In genomic region chr8:77507510-77508035, GRCm38 (mm10) we compare ENCODE assay signal across 31 mouse cellular contexts. TPM values are rescaled to one million over a fixed set of nuclear protein-coding genes. Genes with fewer than 3 reads are reported as not detected.
A peak's percentile ranks its signal among the peaks of the same experiment; 100 is the strongest.
DNase-seq lines count a peak whose midpoint lies in the region; ATAC-seq and TF ChIP-seq lines count a peak whose summit lies in the region.
"Had no signal": no experiment of that assay in that cellular context is flagged by ENCODE, and none has a peak within 500 bp of the region (broad histone marks: within the 10 kb centered on the region; RNA-seq: fewer than 3 reads in every experiment).

No protein-coding gene starts in this region.

- no peaks in the 10 kb centered on the region for H3K36me3 ChIP-seq in heart, embryonic 11.5 days (ENCODE audit: control insufficient read depth, insufficient read depth, low read length)
- H3K36me3 ChIP-seq in kidney, embryonic 15.5 days: no peaks in the 10 kb centered on the region
- H3K36me3 ChIP-seq in liver, postnatal 0 days (replicated peaks; ENCODE audit: insufficient read depth, low read length): no peaks in the 10 kb centered on the region
- H3K36me3 ChIP-seq in liver, embryonic 12.5 days: no peaks in the 10 kb centered on the region
- H3K36me3 ChIP-seq: embryonic facial prominence, embryonic 12.5 days; embryonic facial prominence, embryonic 15.5 days; forebrain, embryonic 12.5 days; forebrain, embryonic 15.5 days; heart, embryonic 12.5 days; heart, embryonic 15.5 days; hindbrain, embryonic 10.5 days had no signal

- TF ChIP-seq EP300 in liver, postnatal 0 days (IDR thresholded peaks at IDR 0.05; ENCODE audit: low read depth): no peak

- peak in 1 of 2 experiments; percentile 39 for DNase-seq in cerebellum, adult 2 months
- no peak for DNase-seq in cerebellum, adult 18-20 months
- DNase-seq in heart, adult 11 months: peak; percentile 85
- no peak for DNase-seq in kidney, adult 8-10 months
- no peak for DNase-seq in liver, postnatal 0 days
- DNase-seq: adrenal gland, postnatal 10 days; adrenal gland, postnatal 36 days; B cell, adult 2 months; cerebellum, adult 11 months; cerebellum, adult 9-11 months; cerebellum, postnatal 25 days; gastrocnemius, postnatal 10 days; gastrocnemius, postnatal 36 days; heart, postnatal 10 days; heart, postnatal 36 days had no signal

- peaks cover 7% of the 10 kb centered on the region for H3K4me1 ChIP-seq in cerebellum, adult 2 months (ENCODE audit: control insufficient read depth, insufficient read depth, low read length)
- H3K4me1 ChIP-seq in heart, embryonic 11.5 days (ENCODE audit: control insufficient read depth, insufficient read depth, low read length): 0 out of 2 replicates have a peak, but pooled peaks cover 5% of the 10 kb centered on the region
- H3K4me1 ChIP-seq in kidney, embryonic 15.5 days: peaks cover 49% of the 10 kb centered on the region
- no peaks in the 10 kb centered on the region for H3K4me1 ChIP-seq in liver, postnatal 0 days (ENCODE audit: insufficient read depth)
- H3K4me1 ChIP-seq in liver, embryonic 12.5 days: peaks cover 29% of the 10 kb centered on the region
- H3K4me1 ChIP-seq: forebrain, embryonic 15.5 days had no signal

- H3K4me3 ChIP-seq in cerebellum, adult 2 months (replicated peaks; ENCODE audit: insufficient read depth, low read depth, low read length): no peak overlapping the region
- no peak overlapping the region for H3K4me3 ChIP-seq in heart, embryonic 11.5 days (ENCODE audit: low read depth, low read length)
- no peak overlapping the region for H3K4me3 ChIP-seq in kidney, embryonic 15.5 days (replicated peaks)
- no peak overlapping the region for H3K4me3 ChIP-seq in liver, postnatal 0 days (ENCODE audit: low read depth, low read length)
- H3K4me3 ChIP-seq in liver, embryonic 12.5 days: no peak overlapping the region
- H3K4me3 ChIP-seq: embryonic facial prominence, embryonic 12.5 days; embryonic facial prominence, embryonic 15.5 days; erythroblast, embryonic 14.5 days; forebrain, embryonic 12.5 days; forebrain, embryonic 15.5 days; heart, embryonic 12.5 days; heart, embryonic 15.5 days; hindbrain, embryonic 10.5 days had no signal

- H3K4me2 ChIP-seq in heart, embryonic 11.5 days: no peak overlapping the region
- peak overlapping the region; percentile 41 for H3K4me2 ChIP-seq in kidney, embryonic 15.5 days
- H3K4me2 ChIP-seq in liver, postnatal 0 days (ENCODE audit: low read depth, low read length): no peak overlapping the region
- no peak overlapping the region for H3K4me2 ChIP-seq in liver, embryonic 12.5 days
- H3K4me2 ChIP-seq: embryonic facial prominence, embryonic 12.5 days; embryonic facial prominence, embryonic 15.5 days; forebrain, embryonic 12.5 days; forebrain, embryonic 15.5 days; heart, embryonic 12.5 days; heart, embryonic 15.5 days; hindbrain, embryonic 14.5 days had no signal

- TF ChIP-seq POLR2A in cerebellum, adult 2 months (IDR thresholded peaks at IDR 0.05; ENCODE audit: borderline replicate concordance, insufficient read depth, low read length): no peak

- TF ChIP-seq CTCF in cerebellum, adult 2 months (IDR thresholded peaks at IDR 0.05; ENCODE audit: borderline replicate concordance, insufficient read depth, low read depth, low read length): no peak
- TF ChIP-seq CTCF in liver, postnatal 0 days (IDR thresholded peaks at IDR 0.05; ENCODE audit: low read depth): no peak

- 66% methylated on average over 10 of the region's 10 CpGs for WGBS in cerebellum, adult 2 months
- WGBS in heart, embryonic 11.5 days (ENCODE audit: insufficient replicate concordance): 69% methylated on average over 10 of the region's 10 CpGs
- 27% methylated on average over 10 of the region's 10 CpGs for WGBS in kidney, embryonic 15.5 days
- 65% methylated on average over 10 of the region's 10 CpGs for WGBS in liver, postnatal 0 days (ENCODE audit: insufficient replicate concordance)
- 67% methylated on average over 10 of the region's 10 CpGs for WGBS in liver, embryonic 12.5 days (ENCODE audit: insufficient replicate concordance)

- H3K27ac ChIP-seq in cerebellum, adult 2 months (ENCODE audit: insufficient read depth, low read length): 0 out of 2 replicates have a peak overlapping the region, but pooled peaks have one; percentile 6
- no peak overlapping the region for H3K27ac ChIP-seq in heart, embryonic 11.5 days (ENCODE audit: low read depth, low read length)
- H3K27ac ChIP-seq in kidney, embryonic 15.5 days: peak overlapping the region; percentile 28
- no peak overlapping the region for H3K27ac ChIP-seq in liver, postnatal 0 days (ENCODE audit: low read depth)
- no peak overlapping the region for H3K27ac ChIP-seq in liver, embryonic 12.5 days
- H3K27ac ChIP-seq: embryonic facial prominence, embryonic 12.5 days; embryonic facial prominence, embryonic 15.5 days; forebrain, embryonic 12.5 days; forebrain, embryonic 15.5 days; heart, embryonic 15.5 days; hindbrain, embryonic 10.5 days; hindbrain, embryonic 14.5 days had no signal

- ATAC-seq in heart, embryonic 11.5 days (replicated peaks; ENCODE audit: insufficient number of reproducible peaks, low FRiP score, low TSS enrichment): no peak
- ATAC-seq in kidney, embryonic 15.5 days (replicated peaks; ENCODE audit: low FRiP score): peak; percentile 41
- peak; percentile 50; the same call in 1 of the 2 replicates for ATAC-seq in liver, postnatal 0 days
- no peak for ATAC-seq in liver, embryonic 12.5 days
- ATAC-seq: forebrain, embryonic 15.5 days; intestine, postnatal 0 days had no signal

- no peaks in the 10 kb centered on the region for H3K27me3 ChIP-seq in cerebellum, adult 2 months (ENCODE audit: control insufficient read depth, insufficient read depth, low read length)
- no peaks in the 10 kb centered on the region for H3K27me3 ChIP-seq in heart, embryonic 11.5 days (ENCODE audit: control insufficient read depth, insufficient read depth, low read length)
- H3K27me3 ChIP-seq in kidney, embryonic 15.5 days: no peaks in the 10 kb centered on the region
- H3K27me3 ChIP-seq in liver, postnatal 0 days (ENCODE audit: insufficient read depth, low read length): no peaks in the 10 kb centered on the region
- H3K27me3 ChIP-seq in liver, embryonic 12.5 days (replicated peaks): no peaks in the 10 kb centered on the region
- H3K27me3 ChIP-seq: CH12.LX; embryonic facial prominence, embryonic 12.5 days; embryonic facial prominence, embryonic 15.5 days; forebrain, embryonic 15.5 days; heart, embryonic 12.5 days; heart, embryonic 15.5 days; Patski had no signal

- H3K9me3 ChIP-seq in heart, embryonic 11.5 days (replicated peaks; ENCODE audit: control insufficient read depth, low read length): no peaks in the 10 kb centered on the region
- no peaks in the 10 kb centered on the region for H3K9me3 ChIP-seq in kidney, embryonic 15.5 days (replicated peaks)
- H3K9me3 ChIP-seq in liver, postnatal 0 days (ENCODE audit: low read length): no peaks in the 10 kb centered on the region
- H3K9me3 ChIP-seq in liver, embryonic 12.5 days (replicated peaks): no peaks in the 10 kb centered on the region
- H3K9me3 ChIP-seq: embryonic facial prominence, embryonic 12.5 days; embryonic facial prominence, embryonic 15.5 days; forebrain, embryonic 12.5 days; forebrain, embryonic 15.5 days; G1E; heart, embryonic 12.5 days; heart, embryonic 15.5 days; hindbrain, embryonic 10.5 days had no signal

- no peak overlapping the region for H3K9ac ChIP-seq in heart, embryonic 11.5 days (ENCODE audit: low read depth, low read length)
- no peak overlapping the region for H3K9ac ChIP-seq in kidney, embryonic 15.5 days
- H3K9ac ChIP-seq in liver, postnatal 0 days (replicated peaks): no peak overlapping the region; the same call in 1 of the 2 replicates
- H3K9ac ChIP-seq in liver, embryonic 12.5 days: no peak overlapping the region
- H3K9ac ChIP-seq: embryonic facial prominence, embryonic 12.5 days; embryonic facial prominence, embryonic 15.5 days; forebrain, embryonic 12.5 days; forebrain, embryonic 15.5 days; heart, embryonic 12.5 days; heart, embryonic 15.5 days; hindbrain, embryonic 14.5 days had no signal

RNA-seq across cellular contexts. Expression of gene Arhgap10, which starts 10.2 kb away (rescaled TPM):
- polyA plus RNA-seq in cerebellum, adult 2 months (2012; rRNA removed): 12.5 and 13.9 TPM in 2 replicates
- polyA plus RNA-seq in heart, embryonic 11.5 days (2014; fragmentation: Nextera tagmentation; extraction: Ambion mirVana): 21.2 and 23.2 TPM in 2 replicates
- 31.1 and 34.1 TPM in 2 replicates for polyA plus RNA-seq in kidney, embryonic 15.5 days (2015; fragmentation: Nextera tagmentation; extraction: Ambion mirVana)
- 3.9 and 4.1 TPM in 2 replicates for polyA plus RNA-seq in liver, postnatal 0 days (2015; fragmentation: Nextera tagmentation; extraction: Ambion mirVana)
- 13.5 and 13.8 TPM in 2 replicates for polyA plus RNA-seq in liver, embryonic 12.5 days (2016; fragmentation: Nextera tagmentation; extraction: Ambion mirVana)

RNA-seq across cellular contexts. Expression of gene Prmt9, which starts 41.6 kb away (rescaled TPM):
- polyA plus RNA-seq in cerebellum, adult 2 months (2012; rRNA removed): 22.7 and 23.2 TPM in 2 replicates
- 13.4 and 15.6 TPM in 2 replicates for polyA plus RNA-seq in heart, embryonic 11.5 days (2014; fragmentation: Nextera tagmentation; extraction: Ambion mirVana)
- polyA plus RNA-seq in kidney, embryonic 15.5 days (2015; fragmentation: Nextera tagmentation; extraction: Ambion mirVana): 19.6 and 21.1 TPM in 2 replicates
- 5.7 and 6.3 TPM in 2 replicates for polyA plus RNA-seq in liver, postnatal 0 days (2015; fragmentation: Nextera tagmentation; extraction: Ambion mirVana)
- 12.7 and 13.1 TPM in 2 replicates for polyA plus RNA-seq in liver, embryonic 12.5 days (2016; fragmentation: Nextera tagmentation; extraction: Ambion mirVana)

Comparison
In these comparisons a context has a peak if more than half of its experiments do, and no peak if none do; other contexts are left out.
1. ATAC-seq: peak in kidney, embryonic 15.5 days (single experiment) and liver, postnatal 0 days (single experiment); none in heart, embryonic 11.5 days (single experiment) and liver, embryonic 12.5 days (single experiment).
2. H3K27ac ChIP-seq: peak in cerebellum, adult 2 months (single experiment) and kidney, embryonic 15.5 days (single experiment); none in heart, embryonic 11.5 days (single experiment), liver, postnatal 0 days (single experiment) and liver, embryonic 12.5 days (single experiment).